Mouse (Mus musculus) intestine, embryonic 15.5 days (tissue): ENCODE results near the gene Aip. TPM values are rescaled to one million over a fixed set of nuclear protein-coding genes. Genes with fewer than 3 reads are reported as not detected.

Experiments
- ATAC-seq: fragments of 200-750 bp; cut with Nextera tagmentation; 2 replicates; pipeline ENCODE4 v1.8.0; 2017; ENCODE audit warnings: moderate TSS enrichment, moderate library complexity
- H3K27ac ChIP-seq: fragments of 300-500 bp; sonication (generic); 2 replicates; pipeline ENCODE4 v1.5.1; 2015; ENCODE audit warnings: mild to moderate bottlenecking, inconsistent platforms
- H3K27me3 ChIP-seq: fragments of 300-500 bp; sonication (generic); replicated peaks from 2 replicates; pipeline ENCODE4 v1.6.1; 2015; ENCODE audit warnings: inconsistent platforms
- H3K36me3 ChIP-seq: fragments of 300-500 bp; sonication (generic); 2 replicates; pipeline ENCODE4 v1.6.1; 2015; ENCODE audit warnings: inconsistent platforms
- H3K4me1 ChIP-seq: fragments of 300-500 bp; sonication (generic); replicated peaks from 2 replicates; pipeline ENCODE4 v1.6.1; 2015; ENCODE audit warnings: inconsistent platforms
- H3K4me2 ChIP-seq: fragments of 300-500 bp; sonication (generic); replicated peaks from 2 replicates; pipeline ENCODE4 v1.6.1; 2015; ENCODE audit warnings: mild to moderate bottlenecking, inconsistent platforms
- H3K4me3 ChIP-seq: fragments of 300-500 bp; sonication (generic); replicated peaks from 2 replicates; pipeline ENCODE4 v1.5.1; 2015; ENCODE audit warnings: inconsistent platforms
- H3K9ac ChIP-seq: fragments of 300-500 bp; sonication (generic); 2 replicates; pipeline ENCODE4 v1.6.1; 2015; ENCODE audit warnings: inconsistent platforms
- H3K9me3 ChIP-seq: fragments of 300-500 bp; sonication (generic); 2 replicates; pipeline ENCODE4 v1.6.1; 2016; ENCODE audit warnings: inconsistent platforms
- WGBS: fragments of 180-500 bp; shearing (Covaris S2); methylation state at CpG from one replicate; pipeline ENCODE4 v1.1.7; 2015; 5-methylcytosine and 5-hydroxymethylcytosine counted together
- polyA plus RNA-seq: library from polyadenylated mRNA; unstranded; fragments of >200 nt; fragmentation: Nextera tagmentation; extraction: Ambion mirVana; gene quantifications from 2 replicates; pipeline ENCODE4 v1.2.1, GENCODE M21; 2015

The Aip gene
- polyA plus RNA-seq, 1 experiment from 2014 or later = 75.0 TPM

- Histone ChIP-seq H3K27me3 (peaks cover 10% of the 10 kb centered on the region), H3K9ac (no peak overlapping the region), H3K4me2 (no peak overlapping the region), H3K9me3 (no peaks in the 10 kb centered on the region), H3K27ac (no peak overlapping the region), H3K4me3 (no peak overlapping the region), H3K4me1 (peaks cover 38% of the 10 kb centered on the region), H3K36me3 (0 out of 2 replicates have a peak, but pooled peaks cover 3% of the 10 kb centered on the region)
- no peak for ATAC-seq
- WGBS = 74% methylated on average over 2 of the region's 2 CpGs
Observed at GRCm38 (mm10) chr19:4102049-4102448, 23.6 kb downstream of the Aip start.

GRCm38 (mm10) chr19:4101466-4101865, 24.2 kb downstream of the Aip start:
- Histone ChIP-seq H3K4me2 (peak overlapping the region; percentile 95), H3K9me3 (no peaks in the 10 kb centered on the region), H3K4me1 (peaks cover 38% of the 10 kb centered on the region), H3K36me3 (0 out of 2 replicates have a peak, but pooled peaks cover 3% of the 10 kb centered on the region), H3K27me3 (peaks cover 10% of the 10 kb centered on the region), H3K27ac (no peak overlapping the region), H3K9ac (no peak overlapping the region), H3K4me3 (peak overlapping the region; percentile 52; the same call in 1 of the 2 replicates)
- ATAC-seq = no peak
- WGBS = 76% methylated on average over 6 of the region's 6 CpGs

GRCm38 (mm10) chr19:4100718-4101261, 24.9 kb downstream of the Aip start:
- H3K36me3 ChIP-seq = 0 out of 2 replicates have a peak, but pooled peaks cover 3% of the 10 kb centered on the region
- peak overlapping the region; percentile 52 for H3K4me3 ChIP-seq
- H3K27ac ChIP-seq = no peak overlapping the region
- peak overlapping the region; percentile 53 for H3K9ac ChIP-seq
- peaks cover 10% of the 10 kb centered on the region for H3K27me3 ChIP-seq
- no peak for ATAC-seq
- no peaks in the 10 kb centered on the region for H3K9me3 ChIP-seq
- peaks cover 41% of the 10 kb centered on the region for H3K4me1 ChIP-seq
- 2% methylated on average over 52 of the region's 52 CpGs for WGBS
- H3K4me2 ChIP-seq = peak overlapping the region; percentile 95

- ATAC-seq = peak; percentile 30
- Histone ChIP-seq H3K27me3 (peaks cover 10% of the 10 kb centered on the region), H3K36me3 (0 out of 2 replicates have a peak, but pooled peaks cover 3% of the 10 kb centered on the region), H3K4me1 (peaks cover 41% of the 10 kb centered on the region), H3K4me2 (peak within 1 kb of the TSS; percentile 95), H3K9me3 (no peaks in the 10 kb centered on the region), H3K27ac (peak within 1 kb of the TSS; percentile 33), H3K4me3 (peak within 1 kb of the TSS; percentile 52), H3K9ac (peak within 1 kb of the TSS; percentile 53)
- 1% methylated on average over 53 of the region's 53 CpGs for WGBS
Observed at GRCm38 (mm10) chr19:4099837-4100717, 25.6 kb downstream of the Aip start, which contains the start of gene Pitpnm1. Pitpnm1 (plus strand) TSS chr19:4099998.

GRCm38 (mm10) chr19:4099056-4099455, 26.6 kb downstream of the Aip start:
- Histone ChIP-seq H3K36me3 (no peaks in the 10 kb centered on the region), H3K9ac (no peak overlapping the region), H3K4me2 (peak overlapping the region; percentile 95), H3K4me1 (peaks cover 41% of the 10 kb centered on the region), H3K27ac (peak overlapping the region; percentile 33), H3K27me3 (peaks cover 10% of the 10 kb centered on the region), H3K4me3 (no peak overlapping the region), H3K9me3 (no peaks in the 10 kb centered on the region)
- ATAC-seq = 0 out of 2 replicates have a peak, but pooled peaks have one; percentile 5
- WGBS = 15% methylated on average over 9 of the region's 9 CpGs

GRCm38 (mm10) chr19:4098426-4098825, 27.2 kb downstream of the Aip start:
- peaks cover 10% of the 10 kb centered on the region for H3K27me3 ChIP-seq
- ATAC-seq = no peak
- WGBS = 81% methylated on average over 13 of the region's 13 CpGs
- 0 out of 2 replicates have a peak overlapping the region, but pooled peaks have one; percentile 66 for H3K4me3 ChIP-seq
- no peak overlapping the region for H3K9ac ChIP-seq
- H3K27ac ChIP-seq = no peak overlapping the region
- H3K9me3 ChIP-seq = no peaks in the 10 kb centered on the region
- H3K4me1 ChIP-seq = peaks cover 41% of the 10 kb centered on the region
- H3K36me3 ChIP-seq = no peaks in the 10 kb centered on the region
- peak overlapping the region; percentile 95 for H3K4me2 ChIP-seq

- H3K27ac ChIP-seq = peak overlapping the region; percentile 87
- H3K4me2 ChIP-seq = peak overlapping the region; percentile 95
- H3K4me1 ChIP-seq = peaks cover 41% of the 10 kb centered on the region
- peak overlapping the region; percentile 57 for H3K9ac ChIP-seq
- H3K27me3 ChIP-seq = peaks cover 10% of the 10 kb centered on the region
- no peaks in the 10 kb centered on the region for H3K36me3 ChIP-seq
- 2% methylated on average over 21 of the region's 21 CpGs for WGBS
- peak; percentile 69 for ATAC-seq
- H3K9me3 ChIP-seq = no peaks in the 10 kb centered on the region
- peak overlapping the region; percentile 66 for H3K4me3 ChIP-seq
Observed at GRCm38 (mm10) chr19:4097441-4097825, 28.2 kb downstream of the Aip start.

- Histone ChIP-seq H3K36me3 (no peaks in the 10 kb centered on the region), H3K4me2 (peak within 1 kb of the TSS; percentile 95), H3K9me3 (no peaks in the 10 kb centered on the region), H3K9ac (peak within 1 kb of the TSS; percentile 57), H3K27me3 (peaks cover 10% of the 10 kb centered on the region), H3K27ac (peak within 1 kb of the TSS; percentile 89), H3K4me1 (peaks cover 41% of the 10 kb centered on the region), H3K4me3 (peak within 1 kb of the TSS; percentile 66)
- WGBS = under 1% methylated on average over 65 of the region's 65 CpGs
- ATAC-seq = peak; percentile 94
Observed at GRCm38 (mm10) chr19:4096642-4097440, 28.8 kb downstream of the Aip start, which contains the start of gene Cdk2ap2. Cdk2ap2 (plus strand) TSS chr19:4097182.

- Histone ChIP-seq H3K4me1 (peaks cover 35% of the 10 kb centered on the region), H3K27ac (no peak overlapping the region), H3K9ac (no peak overlapping the region), H3K4me2 (no peak overlapping the region), H3K36me3 (no peaks in the 10 kb centered on the region), H3K9me3 (no peaks in the 10 kb centered on the region), H3K4me3 (no peak overlapping the region), H3K27me3 (peaks cover 4% of the 10 kb centered on the region; the same call in 1 of the 2 replicates)
- WGBS = 73% methylated on average over 3 of the region's 3 CpGs
- no peak for ATAC-seq
Observed at GRCm38 (mm10) chr19:4095802-4096201, 29.9 kb downstream of the Aip start.

- Histone ChIP-seq H3K4me3 (no peak overlapping the region), H3K27ac (no peak overlapping the region), H3K9ac (no peak overlapping the region), H3K4me2 (no peak overlapping the region), H3K36me3 (no peaks in the 10 kb centered on the region), H3K9me3 (no peaks in the 10 kb centered on the region), H3K4me1 (peaks cover 25% of the 10 kb centered on the region), H3K27me3 (no peaks in the 10 kb centered on the region)
- no peak for ATAC-seq
- WGBS = 80% methylated on average over 5 of the region's 5 CpGs
Observed at GRCm38 (mm10) chr19:4094774-4095303, 30.8 kb downstream of the Aip start.

GRCm38 (mm10) chr19:4094348-4094747, 31.3 kb downstream of the Aip start:
- H3K4me2 ChIP-seq = no peak overlapping the region
- H3K4me1 ChIP-seq = peaks cover 20% of the 10 kb centered on the region
- no peak overlapping the region for H3K27ac ChIP-seq
- no peaks in the 10 kb centered on the region for H3K9me3 ChIP-seq
- H3K4me3 ChIP-seq = no peak overlapping the region
- H3K9ac ChIP-seq = 0 out of 2 replicates have a peak overlapping the region, but pooled peaks have one; percentile 17
- no peak for ATAC-seq
- no peaks in the 10 kb centered on the region for H3K27me3 ChIP-seq
- WGBS = 69% methylated on average over 3 of the region's 3 CpGs
- H3K36me3 ChIP-seq = no peaks in the 10 kb centered on the region
